Mouse (Mus musculus): Measurements from ENCODE around the gene Ccdc188. TPM values are rescaled to one million over a fixed set of nuclear protein-coding genes. Genes with fewer than 3 reads are reported as not detected.

Gene Ccdc188
- polyA plus RNA-seq, 1 experiment from 2014 or later = not detected

Other genes starting within 250 kb of the Ccdc188 start
- not detected in 2 replicates for gene Vpreb2, start 237.5 kb upstream of the Ccdc188 start, polyA plus RNA-seq (2016; fragmentation: Nextera tagmentation; extraction: Ambion mirVana)
- 132 and 139 TPM in 2 replicates for gene Dgcr6, start 165.0 kb upstream of the Ccdc188 start, polyA plus RNA-seq (2016; fragmentation: Nextera tagmentation; extraction: Ambion mirVana)
- gene Prodh, start 127.7 kb upstream of the Ccdc188 start, polyA plus RNA-seq (2016; fragmentation: Nextera tagmentation; extraction: Ambion mirVana) = 5.9 and 7.0 TPM in 2 replicates
- gene Rtn4r, start 90.2 kb upstream of the Ccdc188 start, polyA plus RNA-seq (2016; fragmentation: Nextera tagmentation; extraction: Ambion mirVana) = 7.8 and 8.0 TPM in 2 replicates
- 19.4 TPM in 2 replicates for gene Zdhhc8, start 17.3 kb downstream of the Ccdc188 start, polyA plus RNA-seq (2016; fragmentation: Nextera tagmentation; extraction: Ambion mirVana)
- gene Trmt2a, start 30.8 kb downstream of the Ccdc188 start, polyA plus RNA-seq (2016; fragmentation: Nextera tagmentation; extraction: Ambion mirVana) = 99.6 and 102 TPM in 2 replicates
- gene Ranbp1, start 30.9 kb downstream of the Ccdc188 start, polyA plus RNA-seq (2016; fragmentation: Nextera tagmentation; extraction: Ambion mirVana) = 675 and 701 TPM in 2 replicates
- 1.7 and 3.9 TPM in 2 replicates for gene Gm49776, start 40.4 kb downstream of the Ccdc188 start, polyA plus RNA-seq (2016; fragmentation: Nextera tagmentation; extraction: Ambion mirVana)
- 34.2 and 35.0 TPM in 2 replicates for gene Dgcr8, start 71.4 kb downstream of the Ccdc188 start, polyA plus RNA-seq (2016; fragmentation: Nextera tagmentation; extraction: Ambion mirVana)
- gene Tango2, start 130.2 kb downstream of the Ccdc188 start, polyA plus RNA-seq (2016; fragmentation: Nextera tagmentation; extraction: Ambion mirVana) = 48.2 and 50.5 TPM in 2 replicates
- 105 and 119 TPM in 2 replicates for gene Arvcf, start 130.3 kb downstream of the Ccdc188 start, polyA plus RNA-seq (2016; fragmentation: Nextera tagmentation; extraction: Ambion mirVana)
- gene Txnrd2, start 208.5 kb downstream of the Ccdc188 start, polyA plus RNA-seq (2016; fragmentation: Nextera tagmentation; extraction: Ambion mirVana) = 20.2 and 20.3 TPM in 2 replicates
- 58.4 and 60.3 TPM in 2 replicates for gene Comt, start 209.0 kb downstream of the Ccdc188 start, polyA plus RNA-seq (2016; fragmentation: Nextera tagmentation; extraction: Ambion mirVana)

Data from hindbrain, embryonic 12.5 days (tissue).